Mouse (Mus musculus) spleen, embryonic (tissue): ENCODE data around the gene Copa.

Experiments
- CTCF ChIA-PET: fragments of 350-600 bp; sonication (Branson Sonifier 250); formaldehyde crosslinking; loops from one replicate; lab custom pipeline; 2022; lab: Charles Lee

Copa gene

DNA sequence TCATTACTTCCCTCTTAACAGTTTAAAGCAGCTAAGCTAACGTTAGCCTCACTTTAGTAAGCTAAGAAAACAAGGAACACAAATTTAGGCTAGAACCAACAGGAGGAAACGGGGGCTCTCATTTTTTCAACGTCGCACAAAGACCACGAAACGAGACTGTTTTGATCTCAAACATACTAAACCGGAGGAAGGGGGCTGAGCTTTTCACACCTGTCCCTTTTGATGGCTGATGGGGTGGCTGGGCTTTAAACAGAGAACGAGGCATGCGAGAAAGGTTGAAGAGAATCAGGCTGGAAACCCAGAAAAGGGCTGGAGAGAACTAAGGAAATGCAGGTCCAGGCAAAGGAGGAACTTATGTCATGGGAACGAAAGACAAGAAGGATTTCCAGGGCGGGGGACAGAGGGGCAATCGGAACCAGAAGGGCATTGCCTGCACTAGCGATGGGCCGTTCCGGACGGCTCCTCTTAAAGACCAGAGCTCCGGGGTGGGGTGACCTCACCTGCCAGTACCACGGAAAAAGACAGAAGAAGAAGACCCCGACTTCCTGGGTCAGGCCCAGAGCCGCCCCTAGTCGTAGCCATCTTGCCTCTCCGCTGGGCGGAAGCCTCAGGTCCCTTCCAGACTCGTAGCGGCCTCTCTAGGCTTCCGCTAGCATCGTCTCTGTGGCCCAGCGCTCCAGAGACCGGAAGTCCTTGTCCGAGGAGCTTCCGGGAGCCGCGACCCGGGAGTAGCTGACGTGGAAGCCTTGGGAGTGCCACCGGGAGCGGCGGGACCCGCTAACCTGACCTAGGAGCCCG, at the start of gene Copa, which contains the start of gene Ncstn:
TSS of gene Copa (plus strand) at position 429 of the 798 bp plus-strand sequence.
TSS of gene Ncstn (minus strand) at position 695 of the 798 bp plus-strand sequence.
- CTCF ChIA-PET: interaction anchor here (0.6 kb wide), 1 partner anchor 55 kb away, joined by 3 read pairs; no protein-coding TSS in a partner anchor

DNA sequence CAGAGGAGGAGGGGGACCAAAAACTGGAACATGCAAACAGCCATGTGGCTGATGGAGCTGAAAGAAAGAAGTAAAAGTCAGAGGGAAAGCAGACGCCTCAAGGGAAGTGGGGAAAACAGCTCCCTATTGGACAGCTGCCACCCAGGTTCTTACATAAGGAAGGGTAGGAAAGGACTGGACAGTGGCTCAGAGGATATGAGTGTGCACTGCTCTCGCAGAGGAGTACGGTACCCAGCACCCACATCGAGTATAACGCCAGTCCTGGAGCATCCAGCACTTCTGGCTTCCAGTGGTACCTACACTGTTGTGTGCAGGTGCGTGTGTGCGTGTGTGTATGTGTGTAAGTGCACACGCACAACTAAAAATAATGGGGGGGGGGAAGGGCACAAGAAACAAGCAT, 35.9 kb upstream of the Copa start:
- CTCF ChIA-PET: no interaction called here

DNA sequence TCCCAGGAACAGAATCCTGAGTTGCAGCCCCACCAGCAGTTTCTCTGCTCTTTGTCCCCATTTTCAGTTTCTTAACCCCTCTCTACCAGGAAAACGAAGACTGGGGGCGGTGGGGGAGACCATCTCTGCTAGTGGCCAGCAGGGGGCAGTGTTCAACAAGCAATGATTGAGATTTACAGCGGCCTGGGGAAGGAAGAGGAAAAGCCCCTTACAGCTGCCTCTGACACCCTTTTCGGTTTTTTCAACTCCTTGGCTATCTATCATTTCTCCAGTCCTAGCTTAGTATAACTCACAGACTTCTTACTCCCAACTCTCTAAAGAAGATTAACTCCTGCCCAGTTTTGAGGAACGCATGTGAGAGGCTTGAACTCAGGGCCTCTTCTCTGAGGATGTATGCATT, 35.4 kb upstream of the Copa start:
- CTCF ChIA-PET: no interaction called here

DNA sequence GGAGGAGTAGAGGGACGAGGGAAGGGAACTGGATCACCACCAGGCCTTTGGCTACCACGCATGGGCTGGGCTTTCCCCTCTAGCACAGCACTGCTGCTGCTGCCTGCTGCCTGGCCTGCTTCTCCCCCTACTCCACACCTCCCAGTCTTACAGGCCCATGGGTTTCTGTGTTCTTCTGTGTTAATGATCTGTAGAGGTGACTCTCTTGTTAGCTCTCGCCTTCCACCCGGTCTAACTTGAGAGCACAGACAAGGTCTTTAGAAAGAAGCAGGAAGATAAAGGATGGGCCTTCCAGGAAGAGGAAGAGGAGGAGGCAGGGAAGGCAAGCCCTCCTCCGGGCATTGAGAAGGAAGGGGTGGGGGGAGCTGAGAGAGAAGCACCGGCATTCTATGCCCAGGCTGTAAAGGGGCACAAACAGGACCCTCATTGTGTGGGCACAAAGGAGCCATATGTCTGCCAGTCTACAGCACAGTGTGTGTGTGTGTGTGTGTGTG, 34.0 kb upstream of the Copa start:
- CTCF ChIA-PET: interaction anchor here (0.7 kb wide), 1 partner anchor 39 kb away, joined by 9 read pairs; no protein-coding TSS in a partner anchor

DNA sequence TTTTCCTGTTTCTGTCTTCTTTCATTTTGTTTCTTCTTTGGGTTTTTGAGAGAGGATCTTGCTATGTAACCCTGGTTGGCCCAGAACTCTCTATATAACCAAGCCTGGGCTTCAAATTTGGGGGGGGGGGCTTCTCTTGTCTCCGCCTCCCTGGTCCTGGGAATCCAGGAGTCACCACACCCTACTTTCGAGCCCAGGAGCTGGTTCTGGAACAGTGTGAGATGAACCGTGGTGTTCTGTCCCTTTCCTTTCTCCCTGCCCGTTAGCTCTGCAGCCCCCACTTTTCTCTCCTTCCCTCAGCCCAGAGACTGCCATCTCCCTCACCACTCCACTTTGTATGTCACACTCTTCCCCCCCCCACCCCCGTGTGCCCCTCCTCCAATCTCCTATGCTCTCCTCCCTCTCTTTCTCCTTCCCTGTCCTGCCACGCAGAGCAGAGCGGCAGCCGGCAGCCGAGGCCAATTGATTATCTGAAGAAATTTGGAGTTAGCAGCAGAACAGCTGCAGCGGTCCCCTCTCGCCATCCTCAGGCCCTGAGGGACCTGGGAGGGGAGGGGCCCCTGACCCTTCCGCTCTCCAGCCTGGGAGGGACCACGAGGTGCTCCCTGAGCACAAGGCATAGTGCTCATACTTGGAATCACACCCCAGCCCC, 33.1 kb upstream of the Copa start:
- CTCF ChIA-PET: interaction anchor here (0.6 to 0.7 kb wide), 3 partner anchors 40 to 862 kb away, joined by 3 to 9 read pairs (median 4); no protein-coding TSS in a partner anchor

DNA sequence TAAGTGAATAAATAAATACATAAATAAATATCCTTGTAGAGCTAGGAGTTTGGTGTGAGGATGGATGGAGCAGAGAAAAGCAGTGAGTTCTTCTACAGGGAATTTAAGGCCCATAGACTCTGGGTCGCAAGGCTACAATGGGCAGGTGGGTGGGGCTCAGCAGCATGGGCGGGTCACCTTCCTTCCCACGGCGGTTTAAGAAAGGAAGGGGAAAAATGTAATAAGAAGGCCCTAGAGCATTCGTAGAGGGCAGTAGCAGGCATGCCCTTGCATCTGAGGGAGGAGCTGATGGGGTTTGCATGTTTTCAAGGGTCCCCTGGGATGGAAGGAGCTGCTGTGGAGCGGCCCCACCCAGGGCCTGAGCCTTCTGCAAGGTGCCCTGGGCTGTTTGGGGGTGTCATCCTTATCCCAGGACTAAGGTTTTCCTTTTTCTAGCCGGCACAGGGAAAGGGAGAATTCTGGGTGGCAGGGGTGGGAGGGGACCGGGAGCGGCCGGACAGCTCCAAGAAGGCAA, 29.5 kb upstream of the Copa start:
- CTCF ChIA-PET: no interaction called here

DNA sequence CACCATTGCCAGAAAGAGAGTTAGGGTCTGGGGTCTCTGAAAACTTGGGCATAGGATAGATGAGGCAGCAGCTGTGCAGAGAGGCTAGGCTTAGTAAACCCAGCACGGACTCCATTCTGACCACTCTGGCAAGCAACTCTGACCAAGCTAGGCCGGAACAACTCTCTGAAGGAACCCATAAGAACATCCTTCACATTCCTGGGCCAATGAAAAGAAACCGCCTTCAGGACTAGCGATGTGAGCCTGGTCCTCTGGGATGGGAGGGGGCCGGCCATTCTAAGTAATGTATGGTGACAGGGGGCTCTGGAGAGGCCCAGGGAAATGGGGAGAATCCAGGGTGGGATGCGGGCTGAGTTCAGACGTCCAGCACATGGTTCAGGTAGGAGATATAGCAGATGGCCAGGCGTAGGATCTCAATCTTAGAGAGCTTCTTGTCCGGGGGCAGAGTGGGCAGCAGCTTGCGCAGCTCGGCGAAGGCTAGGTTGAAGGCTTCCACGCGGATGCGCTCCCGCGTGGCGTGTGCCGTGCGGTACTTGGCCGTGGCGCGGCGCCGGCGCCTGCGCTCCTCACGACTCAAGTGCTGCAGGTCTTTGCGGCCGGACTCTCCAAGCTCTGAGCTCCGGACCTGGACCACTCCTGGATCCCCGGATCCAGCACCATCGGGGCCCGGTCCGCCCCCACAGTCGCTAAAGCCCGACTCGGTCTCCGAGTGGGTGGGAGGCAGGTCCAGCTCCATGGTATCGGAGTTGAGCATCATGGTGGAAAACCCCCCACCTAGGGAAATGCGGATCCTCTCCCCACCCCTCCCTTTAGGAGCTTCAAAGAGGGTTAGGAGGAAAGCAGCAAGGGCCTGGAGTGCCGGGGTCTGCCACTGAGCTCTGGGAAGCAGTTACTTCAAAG, 28.5 kb upstream of the Copa start:
- CTCF ChIA-PET: no interaction called here

DNA sequence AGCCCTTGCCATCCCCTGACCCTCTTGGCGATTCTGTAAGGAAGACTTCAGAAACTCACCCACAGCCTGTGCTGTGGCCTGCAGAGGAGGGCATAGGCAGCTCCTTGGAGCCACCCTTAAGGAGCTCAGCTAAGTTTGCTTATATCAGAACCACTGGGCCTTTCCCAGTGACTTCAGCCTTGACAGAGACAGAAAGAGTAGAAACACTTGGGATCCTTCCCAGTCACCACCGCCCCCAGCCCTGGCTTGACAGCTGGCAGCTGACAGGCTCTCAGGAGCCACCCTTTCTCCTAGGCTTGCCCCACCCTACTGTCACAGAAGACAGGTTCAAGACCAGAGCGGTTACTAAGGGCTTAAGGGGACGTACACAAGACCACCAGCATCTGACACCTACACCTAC, 26.1 kb upstream of the Copa start:
- CTCF ChIA-PET: no interaction called here

DNA sequence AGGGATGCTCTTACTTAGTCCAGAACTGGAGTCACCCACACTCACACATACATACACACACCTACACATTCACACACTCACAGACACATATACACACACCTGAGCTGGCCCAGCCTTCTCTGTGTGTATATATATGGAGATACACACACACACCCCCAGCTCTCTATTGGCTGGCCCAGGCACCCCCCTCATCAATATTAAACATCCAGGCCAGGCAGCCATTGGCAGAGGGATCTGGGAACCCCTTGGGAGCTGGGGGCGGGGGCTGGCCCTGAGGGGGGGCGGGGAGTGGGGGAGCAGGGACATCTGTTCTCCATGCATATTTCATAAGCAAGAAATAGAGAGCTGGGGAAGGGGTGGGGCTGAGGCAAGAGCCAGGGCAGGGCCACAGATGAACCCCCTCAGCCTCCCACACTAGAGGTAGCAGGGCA, 24.8 kb upstream of the Copa start, which contains the start of gene Nhlh1:
TSS of gene Nhlh1 (minus strand) at position 83 of the 431 bp plus-strand sequence.
- CTCF ChIA-PET: no interaction called here

DNA sequence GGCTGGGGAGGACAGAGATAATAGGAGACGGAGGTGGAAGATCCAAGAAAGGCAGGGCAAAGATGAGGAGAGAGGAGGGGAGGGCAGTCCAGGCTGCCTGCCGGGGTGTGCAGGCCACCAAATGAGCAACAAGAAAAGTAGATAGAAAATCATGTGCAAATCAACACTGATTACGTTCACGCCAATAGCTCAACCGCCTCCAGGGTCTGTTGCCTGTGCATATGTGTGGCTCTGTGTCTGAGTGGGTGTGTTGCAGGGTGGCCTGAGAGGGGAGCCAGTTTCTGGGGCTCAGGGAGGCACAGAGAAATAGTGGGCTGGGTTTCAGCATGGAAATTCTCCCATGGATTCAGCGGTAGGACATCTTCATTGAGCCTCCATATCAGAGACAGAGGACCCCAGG, 24.0 kb upstream of the Copa start:
- CTCF ChIA-PET: no interaction called here

DNA sequence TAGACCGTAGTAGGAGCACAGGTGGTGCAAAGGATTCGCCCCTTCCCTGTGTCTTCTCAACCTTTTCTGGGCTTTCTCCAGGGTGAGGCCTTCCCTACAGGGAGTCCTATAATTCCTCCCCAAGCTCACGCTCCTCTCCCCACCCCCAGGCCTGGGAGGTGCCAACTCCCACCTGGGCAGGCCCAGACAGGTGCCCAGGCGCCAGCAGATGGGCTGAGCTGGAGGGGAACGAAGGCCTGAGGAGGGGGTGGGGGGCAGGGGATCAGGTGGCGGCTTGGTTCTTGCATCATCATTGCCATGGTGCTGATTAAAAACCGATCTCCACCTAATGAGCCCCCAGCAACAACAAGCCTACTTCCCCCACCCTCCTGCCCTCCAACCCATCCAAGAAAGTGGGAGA, 23.5 kb upstream of the Copa start:
- CTCF ChIA-PET: no interaction called here

DNA sequence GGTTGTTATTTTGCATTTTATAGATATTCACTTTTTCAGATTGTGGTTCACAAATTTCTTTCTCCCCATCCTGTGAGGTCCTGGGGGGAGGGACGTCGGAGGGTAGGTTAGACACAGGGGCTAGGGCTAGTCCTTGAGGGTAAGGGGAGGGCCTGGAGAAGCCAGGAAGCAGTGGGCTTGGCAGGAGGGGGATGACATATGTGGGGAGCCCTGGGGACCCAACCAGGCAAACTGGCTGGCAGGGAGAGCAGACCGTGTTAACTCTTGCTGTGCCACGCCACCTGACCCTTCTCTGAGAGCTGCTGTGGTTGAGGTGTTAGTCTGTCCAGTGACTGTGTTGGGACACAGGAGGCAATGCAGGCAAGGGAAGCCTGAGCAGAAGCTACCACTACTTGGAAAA, 21.7 kb upstream of the Copa start:
- CTCF ChIA-PET: no interaction called here

DNA sequence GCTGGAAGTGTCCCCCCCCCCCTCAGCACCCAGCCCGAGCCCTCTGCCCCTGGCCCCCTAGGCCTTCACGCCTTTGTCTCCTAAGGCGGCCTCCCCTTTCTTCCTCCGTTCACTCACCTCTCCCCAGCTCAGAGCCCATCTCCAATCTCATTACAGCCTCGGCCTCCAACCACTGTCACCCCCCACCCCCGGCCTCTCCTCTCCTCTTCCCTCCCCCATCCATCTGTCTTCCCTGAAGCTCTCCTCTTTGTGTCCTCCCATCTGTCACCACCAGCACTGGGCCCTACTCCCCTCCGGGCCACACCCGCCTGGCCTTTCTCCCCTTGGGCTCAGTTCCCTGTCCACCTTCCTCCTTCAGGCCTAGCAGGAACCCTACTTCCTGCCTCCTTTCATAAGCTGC, 21.1 kb upstream of the Copa start:
- CTCF ChIA-PET: no interaction called here

DNA sequence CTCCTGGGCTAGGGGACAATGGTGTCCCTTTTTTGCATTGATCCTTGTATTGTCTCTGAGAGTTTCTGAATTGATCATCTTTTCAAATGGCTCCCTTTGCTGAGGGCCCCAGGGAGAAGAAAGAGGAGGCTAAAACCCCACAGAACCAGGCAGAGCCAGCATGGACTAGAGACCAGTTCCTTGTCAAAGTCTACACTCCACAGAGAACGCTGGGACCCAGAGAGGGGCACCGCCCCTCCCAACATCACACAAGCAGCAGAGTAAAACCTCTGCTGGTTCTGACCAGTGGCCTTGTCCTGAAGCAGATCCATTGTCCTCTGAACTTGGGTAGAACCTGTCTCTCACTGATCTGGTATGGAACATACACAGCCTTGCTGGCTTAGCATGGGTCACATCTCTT, 20.2 kb upstream of the Copa start:
- CTCF ChIA-PET: no interaction called here

DNA sequence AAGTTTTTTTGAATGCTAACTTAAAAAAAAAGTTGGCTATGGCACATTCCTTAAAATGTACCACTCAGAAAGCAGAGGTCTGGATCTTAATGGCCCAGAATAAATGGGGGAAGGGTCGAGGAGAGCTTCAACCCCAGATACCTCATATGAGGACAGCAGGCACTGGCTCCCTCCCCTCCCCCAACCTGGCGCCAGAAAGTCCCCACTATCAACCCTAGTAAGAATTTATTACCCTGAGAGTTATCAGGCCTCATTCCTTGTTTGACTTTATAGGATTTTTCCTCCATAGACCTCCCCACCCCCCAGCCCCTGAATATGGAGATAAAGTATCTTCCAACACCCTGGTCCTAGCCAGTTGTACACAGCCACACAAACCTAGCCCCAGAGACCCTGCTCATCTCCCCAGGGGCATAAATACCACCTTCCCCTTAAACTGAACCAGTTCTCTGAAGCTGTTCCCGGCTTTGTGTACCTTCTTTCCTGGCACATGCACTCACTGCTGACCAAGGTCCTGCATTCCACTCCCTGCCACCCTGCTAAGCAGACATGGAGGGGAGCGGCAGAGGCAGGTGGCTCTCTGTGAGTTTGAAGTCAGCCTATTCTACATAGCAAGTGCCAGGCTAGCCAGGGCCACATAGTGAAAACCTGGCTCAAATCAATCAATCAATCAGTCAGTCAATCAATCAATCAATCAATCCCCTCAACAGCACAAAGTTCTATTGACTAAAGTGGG, 18.9 kb upstream of the Copa start:
- CTCF ChIA-PET: no interaction called here

DNA sequence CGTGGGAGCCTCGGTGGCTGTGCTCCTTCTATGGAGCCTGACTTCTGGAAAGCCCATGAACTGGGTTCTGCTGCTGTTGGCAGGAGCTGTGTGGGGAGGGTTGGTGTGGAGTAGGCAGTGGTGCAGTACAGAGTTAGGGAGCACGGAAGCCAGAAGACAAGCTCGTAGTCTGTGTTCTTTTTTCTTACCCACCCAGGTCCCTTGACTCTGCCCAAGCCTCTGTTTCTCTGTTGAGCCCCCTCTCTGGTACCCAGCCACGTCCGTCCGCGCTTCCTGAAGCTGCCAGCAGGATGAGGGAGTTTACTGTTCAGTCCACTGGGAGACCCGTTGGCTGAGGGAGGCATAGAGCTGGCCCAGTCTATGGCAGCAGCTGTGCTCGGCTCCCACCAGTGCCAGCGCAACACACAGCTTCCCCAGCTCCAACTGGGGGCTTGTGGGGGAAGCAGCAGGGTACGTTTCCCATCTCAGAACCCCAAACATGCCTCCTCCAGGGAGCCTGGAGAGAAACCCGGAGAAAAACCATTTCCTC, 17.7 kb upstream of the Copa start:
- CTCF ChIA-PET: interaction anchor here (1.1 kb wide), 1 partner anchor 259 kb away, joined by 6 read pairs; no protein-coding TSS in a partner anchor

DNA sequence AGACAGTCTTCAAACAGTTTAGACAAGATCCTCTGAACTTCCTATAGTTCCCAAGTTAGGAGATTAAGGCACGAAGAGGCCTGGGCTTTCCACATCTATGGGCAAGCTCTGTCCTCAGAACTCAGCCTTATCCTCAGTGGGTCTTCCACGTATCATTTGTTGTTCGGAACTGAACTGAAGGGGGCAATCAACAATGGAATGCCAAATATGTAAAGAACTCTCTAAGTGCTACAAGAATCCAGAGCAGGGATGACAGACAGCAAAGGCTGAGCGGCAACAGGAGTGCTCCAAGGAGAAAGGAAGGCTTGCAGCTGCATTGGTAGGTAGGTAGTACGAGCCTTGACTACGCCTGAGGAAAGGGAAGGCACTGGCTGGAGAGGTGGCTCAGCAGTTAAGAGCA, 12.1 kb upstream of the Copa start:
- CTCF ChIA-PET: no interaction called here

DNA sequence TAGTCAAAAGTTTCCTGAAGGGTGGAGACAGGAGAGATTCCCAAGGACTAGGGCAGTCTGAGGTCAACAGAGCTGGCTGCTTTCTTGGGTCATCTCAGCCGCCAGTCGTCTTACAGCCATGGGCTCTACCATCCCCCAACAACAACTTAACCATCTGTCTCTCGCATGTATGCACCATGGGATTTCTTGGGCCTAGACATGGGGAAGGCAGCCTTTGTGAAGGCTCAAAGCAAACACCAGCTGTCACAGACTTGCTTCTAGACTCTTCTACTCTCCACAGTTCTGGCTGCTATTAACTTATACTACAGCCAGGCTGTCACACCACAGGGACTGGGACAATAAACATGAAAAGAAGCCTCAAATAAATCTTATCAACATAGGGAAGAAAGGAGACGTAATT, 10.8 kb upstream of the Copa start:
- CTCF ChIA-PET: interaction anchor here (0.6 kb wide), 1 partner anchor 19 kb away, joined by 6 read pairs; no protein-coding TSS in a partner anchor

DNA sequence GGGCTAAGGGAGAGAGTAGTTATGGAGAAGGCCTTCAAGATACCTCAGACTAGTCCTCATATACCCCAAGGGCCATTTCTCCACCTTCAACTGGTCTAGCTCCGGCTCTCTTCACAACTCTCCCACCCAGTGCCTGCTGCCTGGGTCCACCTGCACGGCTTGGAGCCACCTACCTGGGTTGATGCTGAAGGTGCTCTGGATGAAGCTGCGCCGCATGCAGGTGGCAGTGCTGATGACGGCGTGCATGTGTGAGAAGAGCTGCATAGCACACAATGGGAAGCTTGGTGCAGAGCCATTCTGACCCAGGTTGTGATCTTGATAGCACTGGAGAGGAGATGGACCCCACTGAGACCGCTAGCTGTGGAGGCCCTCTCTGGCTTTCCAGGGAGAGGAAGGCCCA, 9.7 kb upstream of the Copa start:
- CTCF ChIA-PET: no interaction called here

DNA sequence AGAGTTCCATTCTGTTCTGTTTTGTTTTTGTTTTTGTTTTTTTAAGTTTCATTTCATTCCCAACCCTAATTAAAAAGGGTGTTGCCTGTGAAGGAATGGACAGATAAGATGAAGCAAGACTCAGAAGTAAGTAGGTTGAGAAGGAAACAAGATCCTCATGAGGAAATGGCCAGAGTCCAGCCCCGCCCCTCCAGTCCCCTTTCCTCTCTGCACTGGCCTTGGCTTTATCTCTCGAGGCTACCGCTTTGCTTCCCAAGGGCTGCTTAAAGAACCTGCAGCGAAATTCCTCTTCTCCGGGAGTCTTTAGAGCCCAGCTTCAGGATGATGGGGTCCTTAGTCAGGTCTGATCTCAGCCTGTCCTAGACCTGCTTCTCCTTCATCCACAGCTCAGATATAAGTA, 4.3 kb upstream of the Copa start:
- CTCF ChIA-PET: no interaction called here
